Mouse (Mus musculus): ENCODE measurements at regions not wholly inside any gene's neighbourhood (a gene's known extent, or its start where the extent isn't known, plus 50 kb on each side); places are given as distances from the start of the nearest gene placed in this dataset.
"Not testable (repeated sequence)": the region's sequence is repeated elsewhere in the genome, so short reads cannot be mapped to it uniquely, and the experiment has no call there.

DNA sequence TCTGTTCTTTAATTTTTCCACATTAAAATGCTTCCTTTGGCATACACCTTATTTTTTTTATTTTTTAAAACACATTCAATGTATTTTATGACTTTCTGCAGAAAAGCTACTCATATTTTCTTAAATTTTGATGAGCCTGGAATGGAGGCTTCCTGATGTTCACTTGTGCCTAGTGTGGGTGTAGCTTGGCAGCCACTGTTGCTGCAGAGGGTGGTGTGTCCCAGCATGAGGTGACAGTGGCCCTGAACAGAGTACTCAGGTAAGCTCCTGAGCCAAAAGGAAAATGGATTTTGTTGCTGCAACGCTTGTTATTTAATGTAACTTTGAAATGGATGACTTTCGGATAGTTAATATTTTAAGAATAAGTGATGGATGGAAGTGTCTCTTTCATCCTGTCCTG lies 170.6 kb downstream of the Eipr1 start:
- no peak for DNase-seq (ENCODE audit: low spot score)

DNA sequence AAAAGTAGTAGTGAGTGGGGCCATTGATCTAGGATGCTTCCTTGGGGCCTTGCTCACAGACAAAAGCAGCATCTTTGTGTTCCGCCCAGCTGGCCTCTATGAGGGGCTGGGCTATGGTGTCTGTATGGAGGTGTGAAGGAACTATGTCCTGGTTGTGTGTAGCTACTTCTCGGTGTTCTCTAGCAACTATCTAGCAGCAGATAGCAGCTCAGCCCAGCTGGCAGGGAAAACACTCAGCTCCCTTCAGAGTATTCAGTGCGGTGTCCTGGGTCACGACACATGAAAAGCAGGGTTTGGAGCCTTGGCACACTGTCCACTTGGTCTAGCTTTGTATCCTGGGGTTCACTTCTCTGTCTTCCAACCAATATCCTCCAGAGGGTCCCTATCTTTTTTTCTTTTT lies 173.6 kb downstream of the Eipr1 start:
- DNase-seq (ENCODE audit: low spot score) = no peak

DNA sequence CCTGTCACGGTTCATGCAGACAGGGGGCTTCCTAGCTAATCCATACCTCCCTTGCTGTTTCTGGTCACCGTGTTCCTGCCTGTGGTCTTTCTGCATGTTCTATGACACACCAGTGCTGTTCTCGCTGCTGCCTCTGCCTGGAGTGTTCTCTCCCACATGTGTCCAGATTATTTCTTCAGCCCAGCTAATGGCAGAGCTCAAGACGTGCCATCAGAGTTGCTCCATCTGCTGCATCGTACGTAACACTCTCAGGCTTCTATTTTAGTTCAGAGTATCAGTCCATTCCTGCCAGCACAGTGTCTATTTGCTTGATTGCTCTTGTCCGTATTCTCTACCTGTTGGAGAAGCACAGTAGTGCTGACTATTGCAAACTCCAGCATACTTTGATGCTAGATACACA lies 188.3 kb downstream of the Eipr1 start:
- DNase-seq (ENCODE audit: low spot score) = no peak

DNA sequence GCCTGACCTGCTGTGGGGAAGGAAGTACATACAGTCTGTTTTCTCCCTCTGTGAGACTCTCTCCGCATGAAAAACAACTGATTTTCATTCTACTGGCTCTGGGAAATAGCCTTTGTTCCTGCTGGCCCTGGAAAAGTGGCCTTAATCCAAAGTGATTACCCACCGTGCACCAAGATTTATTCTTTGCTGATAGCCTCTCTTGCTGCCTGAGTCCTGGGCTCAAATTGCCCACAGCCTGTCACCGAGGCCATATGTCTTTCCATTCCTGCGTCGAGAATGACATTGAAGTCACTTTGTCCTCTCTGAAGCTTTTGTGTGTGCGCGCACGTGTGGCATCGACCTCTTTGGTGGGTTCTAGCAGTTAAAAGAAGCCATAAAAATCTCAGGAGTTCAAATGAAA lies 197.3 kb downstream of the Eipr1 start:
- DNase-seq (ENCODE audit: low spot score) = no peak

DNA sequence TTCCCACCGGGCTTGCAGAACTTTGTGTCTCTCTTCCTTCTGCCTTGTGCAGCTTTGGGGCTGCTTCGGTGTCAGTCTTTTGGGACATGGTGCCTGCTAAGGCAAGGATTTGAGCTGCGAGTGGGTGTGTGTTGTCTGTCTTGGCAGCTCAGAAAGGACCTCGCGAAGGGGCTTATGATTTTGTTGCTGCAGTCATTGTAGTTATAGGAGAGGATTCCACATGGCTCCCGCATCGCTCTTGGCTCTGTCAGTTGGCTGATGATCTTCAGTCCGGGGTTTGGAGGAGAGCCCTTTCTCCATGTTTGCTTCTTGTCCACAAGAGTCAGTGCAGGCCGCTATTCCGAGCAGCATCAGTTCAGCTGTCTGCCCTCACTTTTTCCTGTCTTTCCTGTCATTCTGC lies 197.7 kb downstream of the Eipr1 start:
- no peak for DNase-seq (ENCODE audit: low spot score)

DNA sequence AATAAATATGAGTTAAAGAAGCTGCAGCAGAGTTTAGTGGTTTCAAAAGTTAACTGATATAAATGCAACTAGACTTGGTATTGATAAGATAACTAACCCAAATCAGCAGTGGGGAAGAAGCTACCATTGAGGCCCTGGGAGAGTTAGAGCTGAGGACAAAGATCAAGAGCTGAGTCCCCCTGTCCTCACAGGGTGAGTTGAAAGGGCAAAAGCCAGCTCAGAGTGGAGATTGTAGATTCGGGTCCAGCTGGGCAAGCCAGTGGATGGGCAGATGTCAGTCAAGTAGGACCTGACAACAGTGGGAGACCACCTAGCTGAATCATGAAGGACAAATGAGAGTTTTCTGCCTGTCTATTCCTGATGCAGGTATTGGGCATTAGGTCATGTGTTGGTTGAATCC lies 205.6 kb downstream of the Eipr1 start:
- no peak for DNase-seq (ENCODE audit: low spot score)

DNA sequence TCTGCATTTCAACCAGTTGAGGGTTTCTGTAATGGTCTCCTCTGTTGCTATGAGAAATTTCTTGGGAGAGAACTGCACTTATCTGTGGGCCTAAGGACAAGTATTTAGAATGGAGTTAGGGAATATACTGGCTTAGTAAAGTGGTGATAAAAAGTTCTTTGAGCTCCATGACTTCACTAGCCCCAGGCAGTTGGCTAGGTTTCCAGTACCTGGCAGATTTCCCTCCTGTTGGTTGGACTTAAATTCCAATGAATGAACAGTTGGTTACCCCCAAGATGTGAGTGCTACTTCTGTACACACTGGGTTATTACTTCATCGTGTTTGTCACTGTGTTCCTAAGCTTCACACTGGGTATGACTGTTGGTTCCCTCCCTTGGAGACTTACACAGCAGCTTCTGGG lies 207.1 kb downstream of the Eipr1 start:
- DNase-seq (ENCODE audit: low spot score) = no peak

DNA sequence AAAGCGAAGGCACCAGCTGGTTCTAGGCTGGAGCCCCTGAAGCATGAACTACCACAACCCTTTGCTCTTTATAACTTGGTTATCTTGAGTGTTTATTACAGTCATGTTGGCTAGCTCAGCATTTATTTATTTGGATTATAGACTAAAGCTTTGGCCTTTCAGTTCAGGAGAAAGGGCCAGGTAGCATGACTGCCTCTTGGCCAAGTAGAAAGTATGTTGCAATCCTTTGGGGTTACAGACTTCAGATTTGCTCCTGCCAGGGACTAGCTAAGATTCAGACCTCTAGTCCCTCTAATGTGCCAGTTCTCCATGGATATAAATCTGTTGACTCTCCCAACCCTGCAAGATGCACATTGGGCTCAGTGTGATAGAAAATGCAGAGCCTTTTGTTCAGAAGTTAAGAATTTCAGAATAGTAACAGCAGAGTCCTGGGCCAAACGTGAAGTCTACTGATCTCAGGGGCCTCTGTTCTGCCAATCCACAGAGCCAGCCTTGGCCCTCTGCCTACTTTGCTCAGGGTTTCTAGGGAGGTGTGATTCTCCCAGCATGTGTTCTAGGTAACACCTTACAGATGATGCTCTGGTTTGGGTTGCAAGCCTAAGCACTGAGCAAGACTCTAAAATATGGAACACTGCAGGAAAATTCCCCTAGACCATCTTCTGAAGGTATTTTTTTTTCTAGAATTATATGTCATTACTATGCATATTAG lies 218.2 kb downstream of the Eipr1 start:
- DNase-seq (ENCODE audit: low spot score) = no peak

DNA sequence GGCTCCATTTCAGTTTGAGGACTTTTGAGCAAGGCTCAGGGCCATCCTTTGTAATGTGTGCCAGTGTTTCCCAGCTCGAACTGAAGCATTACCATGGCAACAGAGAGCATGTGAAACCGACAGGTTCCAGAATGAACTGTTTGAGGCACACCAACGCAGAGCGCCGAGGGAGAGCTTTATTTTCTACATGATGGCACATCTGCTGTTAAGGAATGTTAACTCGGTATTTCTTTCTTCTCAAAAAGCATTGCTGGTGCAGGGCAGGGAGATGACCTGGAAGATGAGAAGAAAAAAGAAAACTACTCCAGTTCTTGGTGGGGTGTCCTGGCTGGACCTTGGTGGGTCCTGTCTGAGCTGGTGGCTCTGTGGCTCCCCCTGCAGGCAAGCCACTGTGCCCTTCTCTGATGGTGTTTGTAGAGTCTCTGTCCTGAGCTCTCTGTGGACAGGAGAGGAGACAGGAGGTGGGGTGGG lies 223.0 kb downstream of the Eipr1 start:
- DNase-seq (ENCODE audit: low spot score) = no peak

DNA sequence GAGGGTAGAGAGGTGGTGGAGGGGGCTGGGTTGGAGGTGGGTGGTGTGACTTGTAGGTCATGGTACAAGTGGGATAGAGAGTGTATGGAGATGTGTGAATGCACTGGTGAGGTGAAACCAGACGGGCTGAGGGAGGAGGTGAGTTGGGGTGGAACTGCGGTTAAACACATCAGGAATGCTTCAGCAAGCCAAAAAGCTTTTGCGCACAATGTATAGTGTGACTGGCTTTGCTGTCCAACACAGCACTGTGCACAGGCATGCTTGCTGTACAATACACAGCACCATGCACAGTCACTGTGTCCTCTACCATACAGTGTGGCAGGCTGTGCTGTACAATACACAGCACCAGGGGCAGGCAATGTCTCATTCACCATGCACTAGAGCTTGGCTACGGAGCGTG lies 223.6 kb downstream of the Eipr1 start:
- no peak for DNase-seq (ENCODE audit: low spot score)

DNA sequence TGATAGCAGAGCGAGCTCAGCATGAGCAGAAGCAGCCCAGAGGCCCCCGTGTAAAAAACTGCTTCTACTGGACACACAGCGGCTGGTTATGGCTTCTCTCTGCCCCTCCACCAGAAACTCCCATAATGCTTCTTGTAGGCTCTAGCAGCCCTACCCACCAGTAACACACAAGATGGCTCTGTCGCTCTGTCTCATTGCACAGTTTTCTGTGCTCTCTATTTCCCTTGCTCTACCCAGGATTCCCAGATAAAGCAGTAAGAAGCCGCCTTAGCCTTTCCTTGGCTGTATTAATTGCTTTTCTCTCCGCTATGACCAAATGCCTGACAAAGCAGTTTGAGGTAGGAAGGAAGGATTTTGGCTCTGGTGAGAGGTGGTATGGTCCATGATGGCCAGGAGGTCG lies 228.1 kb downstream of the Eipr1 start:
- DNase-seq (ENCODE audit: low spot score) = no peak

DNA sequence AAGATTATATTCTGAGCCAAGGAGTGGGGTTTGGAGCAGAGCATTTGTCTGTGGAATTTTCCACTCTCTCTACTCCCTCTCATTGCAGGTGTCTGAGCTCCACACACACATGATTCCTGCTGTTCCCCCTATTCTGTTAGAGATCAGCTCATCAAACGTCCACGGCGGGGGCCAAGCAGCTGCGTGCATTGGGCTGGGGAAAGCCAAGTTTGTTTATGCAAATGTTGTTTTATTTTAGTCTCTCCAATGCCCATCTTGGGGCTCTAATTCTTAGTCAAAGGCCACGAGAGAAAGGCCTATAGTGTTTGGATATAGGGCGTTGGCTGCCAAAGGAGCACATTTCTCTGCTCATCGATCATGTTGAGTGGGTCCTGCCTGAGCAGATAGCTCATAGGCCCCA lies 234.6 kb downstream of the Eipr1 start:
- no peak for DNase-seq (ENCODE audit: low spot score)

DNA sequence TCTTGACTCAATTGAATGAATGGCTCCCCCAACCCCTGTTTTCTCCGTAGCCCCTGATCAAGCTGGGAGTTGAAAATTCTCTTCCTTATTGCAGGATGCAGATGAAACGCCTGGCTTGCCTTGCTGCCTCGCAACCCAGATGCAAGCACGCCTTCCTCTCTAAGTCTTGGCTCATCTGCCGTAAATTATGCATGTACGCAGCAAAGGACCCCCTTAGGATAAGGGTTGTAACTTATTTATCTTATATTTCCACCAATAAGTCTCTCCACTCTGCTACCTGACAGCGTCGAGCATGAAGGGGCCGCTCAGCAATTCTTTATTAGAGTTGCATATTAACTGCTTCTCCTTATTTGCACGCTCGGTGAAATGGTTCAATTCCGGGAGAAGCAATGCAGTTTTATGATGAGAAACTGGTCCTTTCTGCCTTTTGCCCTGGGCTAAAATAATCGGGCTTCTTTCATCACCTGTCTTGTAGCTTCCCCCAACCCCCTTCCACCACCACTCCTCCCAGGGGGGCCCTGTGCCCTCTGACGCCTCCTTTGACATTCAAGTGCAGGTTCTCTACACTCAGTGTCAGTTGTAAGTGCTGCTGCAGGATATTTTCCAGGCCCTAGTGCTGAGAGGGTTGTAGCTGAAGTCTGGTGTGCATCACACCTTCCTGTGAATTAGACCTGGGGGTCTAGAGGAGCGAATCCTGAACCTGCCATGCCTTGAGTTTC lies 246.0 kb downstream of the Eipr1 start:
- no peak for DNase-seq (ENCODE audit: low spot score)

DNA sequence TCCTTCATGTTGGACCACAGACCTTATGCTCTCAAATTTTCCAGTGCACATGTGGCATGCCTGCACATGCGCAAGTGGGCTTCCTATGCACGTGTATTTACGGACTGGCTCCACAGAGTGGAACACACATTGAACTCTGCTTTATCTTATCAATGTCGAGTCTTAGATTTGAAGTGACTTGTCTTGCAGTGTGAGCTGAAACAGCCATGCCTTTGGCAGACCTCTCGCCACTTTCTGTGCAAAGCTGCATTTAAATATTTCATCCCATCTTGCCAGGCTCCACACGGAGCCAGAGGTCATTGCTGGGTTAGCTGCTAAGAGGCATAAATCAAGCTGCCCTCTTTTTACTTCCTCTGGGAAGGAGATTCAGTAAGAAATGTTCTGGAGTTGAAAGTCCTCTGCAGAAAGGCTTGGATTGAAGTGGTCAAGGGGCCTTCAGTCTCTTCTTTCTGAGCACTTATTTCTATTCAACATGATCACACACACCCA lies 248.4 kb downstream of the Eipr1 start:
- DNase-seq (ENCODE audit: low spot score) = no peak

DNA sequence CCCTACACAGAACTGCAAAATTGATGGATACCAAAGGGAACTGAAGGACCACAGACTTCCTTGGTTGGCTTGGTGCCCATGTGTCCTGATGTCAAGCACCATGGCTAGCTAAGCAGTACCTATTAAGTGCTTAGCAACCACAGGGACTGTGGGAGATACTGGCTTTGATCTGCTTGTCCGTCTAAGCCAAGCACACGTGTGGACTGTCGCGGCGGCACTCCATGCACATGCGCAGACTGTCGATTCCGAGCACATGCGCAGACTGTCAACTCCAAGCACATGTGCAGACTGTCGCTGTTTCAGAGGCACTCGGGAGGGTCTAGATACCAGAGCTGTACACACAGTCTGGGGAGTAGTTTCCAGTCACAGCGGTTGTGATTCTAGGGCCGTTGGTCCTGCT lies 252.9 kb downstream of the Eipr1 start:
- DNase-seq (ENCODE audit: low spot score) = no peak

DNA sequence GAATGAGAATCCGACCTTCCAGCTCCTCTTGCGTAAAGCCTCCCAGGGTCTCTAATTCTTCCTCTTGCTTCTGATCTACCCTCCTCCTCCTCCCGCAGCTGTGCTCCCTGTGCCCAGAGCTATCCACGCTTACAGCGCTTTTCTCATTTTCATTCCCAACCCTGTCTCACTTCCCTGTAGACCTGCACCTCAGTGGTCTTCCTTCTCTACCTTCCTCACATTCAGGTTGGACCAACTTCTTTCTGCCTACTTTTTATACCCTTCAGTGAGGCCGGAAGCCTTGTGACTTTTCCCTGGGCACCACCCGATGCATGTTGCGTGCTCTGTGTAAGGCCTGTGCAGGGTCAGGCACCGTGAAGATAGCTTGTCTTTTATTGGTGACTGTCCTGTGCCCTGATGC lies 263.0 kb downstream of the Eipr1 start:
- no peak for DNase-seq (ENCODE audit: low spot score)

DNA sequence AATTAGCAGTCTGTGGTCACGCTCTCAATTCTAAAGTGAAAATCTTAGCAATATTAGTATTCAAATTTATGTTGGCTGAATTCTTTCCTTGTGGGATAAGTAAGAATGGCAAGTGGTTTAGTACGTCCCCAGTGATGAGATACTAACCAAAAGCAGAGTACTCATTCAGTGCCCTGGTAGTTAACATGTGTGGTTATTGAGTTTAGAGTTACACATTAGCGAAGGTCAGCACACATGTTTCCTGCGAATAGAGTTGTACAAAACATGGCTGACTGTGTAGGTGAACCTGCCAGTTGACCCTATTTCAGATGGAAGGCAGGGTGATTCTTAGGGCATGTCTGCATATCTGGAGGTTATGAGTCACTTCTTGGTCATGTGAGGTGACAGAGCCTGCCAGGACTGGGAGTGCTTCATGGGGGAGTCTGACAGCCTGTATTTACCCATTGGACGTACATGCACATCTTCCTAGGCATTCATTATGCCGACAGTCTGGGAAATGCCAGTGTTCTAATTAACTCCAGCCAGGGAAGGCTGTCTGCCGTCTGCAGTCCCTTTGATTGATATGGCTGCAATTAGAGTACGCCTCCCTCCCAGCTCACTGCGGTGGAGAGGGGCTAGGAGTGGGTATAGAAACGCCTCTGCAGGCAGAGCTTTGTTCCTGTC lies 263.7 kb downstream of the Eipr1 start:
- no peak for DNase-seq (ENCODE audit: low spot score)

DNA sequence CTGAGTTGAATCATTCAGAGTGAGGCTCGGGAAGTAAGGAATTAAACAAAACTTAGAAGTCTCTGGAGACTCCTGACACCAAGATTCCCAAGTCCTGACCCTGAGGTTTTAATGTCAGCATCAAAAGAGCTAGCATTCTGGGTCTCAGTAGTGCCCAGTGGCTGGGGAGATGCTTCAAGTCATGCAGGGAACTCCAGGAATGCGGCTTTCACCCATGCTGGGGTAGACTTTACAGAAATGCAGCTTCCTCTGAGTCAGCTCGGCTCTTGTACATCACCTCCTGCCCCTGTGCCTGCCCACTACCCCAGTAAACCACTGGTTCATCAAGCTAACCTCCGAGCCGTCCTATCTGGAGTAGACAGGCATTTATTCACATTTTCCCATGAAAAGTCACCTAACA lies 269.5 kb downstream of the Eipr1 start:
- DNase-seq (ENCODE audit: low spot score) = no peak

DNA sequence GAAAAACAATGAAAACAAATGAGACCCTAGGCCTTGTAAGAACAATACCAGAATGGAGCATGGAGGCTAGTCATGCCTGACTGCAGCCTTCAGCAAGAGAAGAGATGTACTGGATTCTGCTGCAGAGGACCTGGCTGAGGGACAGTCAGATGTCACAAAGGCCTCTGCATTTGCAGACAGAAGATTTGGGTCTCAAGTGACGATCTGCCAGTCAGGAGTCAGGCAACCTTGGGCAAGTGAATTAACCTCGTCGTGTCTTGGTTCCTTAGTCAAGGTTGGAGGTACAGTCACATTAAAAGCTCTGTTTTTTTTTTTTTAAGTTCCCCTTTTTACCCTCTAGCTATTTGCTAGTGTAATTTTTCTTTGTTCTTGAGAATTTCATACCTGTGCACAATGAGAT lies 276.6 kb downstream of the Eipr1 start:
- DNase-seq (ENCODE audit: low spot score) = no peak

DNA sequence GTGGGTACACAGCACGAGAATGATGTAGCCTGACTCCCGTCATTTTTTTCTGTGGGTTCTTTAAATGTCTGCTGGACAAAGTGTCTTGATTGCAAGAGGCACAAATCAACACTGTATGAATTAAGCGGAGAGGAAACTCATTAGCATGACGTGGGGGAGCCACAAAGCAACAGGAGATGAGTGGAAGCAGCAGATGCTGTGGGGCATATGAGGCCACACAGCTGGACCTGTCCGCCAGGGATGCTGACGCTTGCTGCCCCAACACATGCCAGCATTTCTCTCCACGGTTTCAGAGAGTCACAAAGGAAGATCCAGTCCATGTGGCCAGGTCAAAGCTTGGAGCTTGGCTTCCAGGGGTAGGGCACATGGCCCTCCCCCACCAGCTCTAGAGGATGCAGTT lies 277.9 kb downstream of the Eipr1 start:
- DNase-seq (ENCODE audit: low spot score) = no peak

DNA sequence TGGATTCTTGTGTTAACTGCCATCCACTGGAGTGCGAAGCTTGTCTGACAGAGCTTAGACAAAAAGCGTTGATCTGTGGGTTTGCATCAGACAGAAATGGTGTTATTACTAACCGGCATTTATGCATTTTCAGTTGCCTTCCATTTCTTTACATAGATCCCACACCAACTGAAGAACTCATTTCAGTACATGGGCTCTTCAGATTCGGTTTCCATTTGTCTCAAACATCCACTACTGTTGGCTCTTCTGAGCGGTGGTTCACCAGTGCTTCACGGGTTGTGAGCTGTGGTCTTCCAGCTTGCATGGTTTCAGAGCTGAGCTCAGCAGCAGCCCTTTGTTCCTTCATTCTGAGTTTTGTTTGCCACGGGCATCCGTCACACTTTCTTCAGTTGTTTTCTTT lies 294.4 kb downstream of the Eipr1 start:
- no peak for DNase-seq (ENCODE audit: low spot score)

DNA sequence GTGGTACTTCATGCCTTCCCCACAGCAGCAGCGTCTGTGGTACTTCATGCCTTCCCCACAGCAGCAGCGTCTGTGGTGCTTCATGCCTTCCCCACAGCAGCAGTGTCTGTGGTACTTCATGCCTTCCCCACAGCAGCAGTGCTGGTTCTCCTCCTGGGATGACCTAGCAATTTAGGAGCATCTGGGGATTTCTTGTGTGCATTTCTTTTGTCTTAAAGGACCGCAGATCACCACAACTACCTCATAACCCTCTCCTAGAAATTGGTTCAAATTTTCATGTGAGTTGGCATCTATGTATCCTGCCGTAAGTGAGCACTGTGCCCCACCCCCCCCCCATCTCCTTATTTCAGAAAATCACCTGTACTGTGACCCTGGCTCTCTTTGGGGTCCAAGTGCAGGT lies 297.0 kb downstream of the Eipr1 start:
- not testable (repeated sequence) for DNase-seq (ENCODE audit: low spot score)

DNA sequence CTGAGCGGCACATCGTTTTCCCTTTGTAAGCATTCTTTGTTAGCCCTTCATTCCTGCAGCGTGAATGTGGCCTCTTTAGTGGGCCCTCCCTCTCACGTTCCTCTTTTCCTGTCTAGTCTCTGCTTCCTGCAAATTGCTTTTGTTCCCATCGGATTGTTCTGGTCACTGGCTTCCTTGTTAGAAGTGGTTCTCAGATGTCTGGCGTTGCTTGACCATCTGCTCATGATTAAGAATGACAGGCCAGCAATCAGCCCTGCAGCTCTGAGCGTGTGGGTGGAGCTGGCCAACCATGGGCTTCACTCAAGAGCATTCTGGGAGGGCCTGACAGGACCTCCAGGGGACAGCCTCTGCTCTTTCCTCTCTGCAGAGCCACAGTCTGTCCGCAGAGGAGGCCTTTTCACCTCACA lies 297.5 kb downstream of the Eipr1 start:
- no peak for DNase-seq (ENCODE audit: low spot score)
